Mouse (Mus musculus): ENCODE measurements around the gene Tmem107.

- TF ChIP-seq CTCF (conservative IDR thresholded peaks at IDR 0.05; ENCODE audit: insufficient read depth, insufficient read length, low read depth, low read length) (no peak), POLR2A (IDR thresholded peaks at IDR 0.05; ENCODE audit: low read depth, low read length) (no peak)
Observed at GRCm38 (mm10) chr11:69078805-69079438, 8.3 kb downstream of the Tmem107 start.
